Mouse (Mus musculus): ENCODE results near the gene Wrap53. TPM values are rescaled to one million over a fixed set of nuclear protein-coding genes. Genes with fewer than 3 reads are reported as not detected.
"Not testable (repeated sequence)": the region's sequence is repeated elsewhere in the genome, so short reads cannot be mapped to it uniquely, and the experiment has no call there.

Gene Wrap53
- 15.9 and 16.9 TPM in 2 replicates for polyA plus RNA-seq (2015; fragmentation: Nextera tagmentation; extraction: Ambion mirVana)

DNA sequence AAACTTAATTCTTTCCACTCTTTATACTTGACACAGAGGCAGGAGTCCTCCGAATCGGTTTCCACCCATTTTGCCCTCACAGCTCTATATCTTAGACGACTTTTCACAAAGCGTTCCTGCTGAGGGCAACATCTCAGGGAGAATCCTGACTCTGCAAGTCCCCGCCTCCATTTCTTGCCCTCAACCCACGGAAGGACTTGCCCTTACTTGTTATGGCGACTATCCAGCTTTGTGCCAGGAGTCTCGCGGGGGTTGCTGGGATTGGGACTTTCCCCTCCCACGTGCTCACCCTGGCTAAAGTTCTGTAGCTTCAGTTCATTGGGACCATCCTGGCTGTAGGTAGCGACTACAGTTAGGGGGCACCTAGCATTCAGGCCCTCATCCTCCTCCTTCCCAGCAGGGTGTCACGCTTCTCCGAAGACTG lies at the start of gene Wrap53, which contains the start of gene Trp53:
Wrap53 (minus strand) TSS at position 165 of the 424 bp plus-strand sequence.
Trp53 (plus strand) TSS at position 269 of the 424 bp plus-strand sequence.
- Histone ChIP-seq H3K4me2 (peak within 1 kb of the TSS; percentile 91), H3K27ac (replicated peaks) (peak within 1 kb of the TSS; percentile 97), H3K9me3 (replicated peaks) (no peaks in the 10 kb centered on the region), H3K4me1 (replicated peaks) (peaks cover 70% of the 10 kb centered on the region), H3K36me3 (replicated peaks) (peaks cover 21% of the 10 kb centered on the region), H3K4me3 (replicated peaks) (peak within 1 kb of the TSS; percentile 90), H3K27me3 (no peaks in the 10 kb centered on the region), H3K9ac (peak within 1 kb of the TSS; percentile 88)
- peak; percentile 47 for ATAC-seq (ENCODE audit: insufficient read depth)
- under 1% methylated on average over 13 of the region's 13 CpGs for WGBS (ENCODE audit: insufficient replicate concordance)

DNA sequence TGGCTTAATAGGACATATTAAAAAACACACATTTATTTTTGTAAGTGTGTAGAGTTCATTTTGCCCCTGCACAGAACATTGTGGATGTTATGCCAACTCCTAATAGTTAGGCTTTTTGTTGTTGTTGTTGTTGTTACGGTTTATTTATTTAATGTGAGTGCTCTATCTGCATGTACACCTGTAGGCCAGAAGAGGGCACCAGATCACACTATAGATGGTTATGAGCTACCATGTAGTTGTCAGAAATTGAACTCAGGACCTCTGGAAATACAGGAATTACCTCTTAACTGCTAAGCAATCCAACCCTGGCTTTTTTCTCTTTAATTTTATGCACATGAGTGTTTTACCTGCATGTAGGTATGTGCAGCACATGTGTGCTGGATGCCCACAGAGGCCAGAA lies 49.7 kb upstream of the Wrap53 start:
- H3K4me3 ChIP-seq (replicated peaks) = no peak overlapping the region
- WGBS (ENCODE audit: insufficient replicate concordance) = 58% methylated on average over 1 of the region's 1 CpGs
- H3K9me3 ChIP-seq (replicated peaks) = no peaks in the 10 kb centered on the region
- no peaks in the 10 kb centered on the region for H3K36me3 ChIP-seq (replicated peaks)
- H3K27me3 ChIP-seq = no peaks in the 10 kb centered on the region
- no peak overlapping the region for H3K4me2 ChIP-seq
- peaks cover 27% of the 10 kb centered on the region for H3K4me1 ChIP-seq (replicated peaks)
- no peak overlapping the region for H3K9ac ChIP-seq
- ATAC-seq (ENCODE audit: insufficient read depth) = no peak
- no peak overlapping the region for H3K27ac ChIP-seq (replicated peaks)

DNA sequence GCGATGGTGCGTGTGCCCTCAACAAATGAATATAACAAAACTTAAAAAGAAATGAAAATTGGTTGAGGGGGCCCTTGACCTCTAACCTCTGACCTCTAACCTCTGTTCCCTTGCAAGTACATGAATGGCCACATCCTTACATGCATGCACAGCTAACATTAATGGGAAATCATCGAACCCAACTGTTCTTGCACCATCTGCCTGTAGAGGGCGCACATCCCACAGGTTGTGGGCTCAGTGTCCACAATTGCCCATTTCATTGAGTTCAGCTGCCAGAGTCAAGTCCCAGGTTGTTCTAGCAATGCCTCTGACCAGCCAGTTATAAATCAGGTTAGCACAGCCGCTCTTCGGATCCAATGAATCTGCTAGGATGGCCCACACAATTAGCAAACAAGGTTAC lies 48.2 kb upstream of the Wrap53 start:
- no peak overlapping the region for H3K4me3 ChIP-seq (replicated peaks)
- H3K9me3 ChIP-seq (replicated peaks) = no peaks in the 10 kb centered on the region
- peaks cover 12% of the 10 kb centered on the region for H3K4me1 ChIP-seq (replicated peaks)
- ATAC-seq (ENCODE audit: insufficient read depth) = no peak
- H3K9ac ChIP-seq = no peak overlapping the region
- H3K27me3 ChIP-seq = no peaks in the 10 kb centered on the region
- H3K36me3 ChIP-seq (replicated peaks) = no peaks in the 10 kb centered on the region
- 30% methylated on average over 6 of the region's 6 CpGs for WGBS (ENCODE audit: insufficient replicate concordance)
- no peak overlapping the region for H3K27ac ChIP-seq (replicated peaks)
- H3K4me2 ChIP-seq = no peak overlapping the region

DNA sequence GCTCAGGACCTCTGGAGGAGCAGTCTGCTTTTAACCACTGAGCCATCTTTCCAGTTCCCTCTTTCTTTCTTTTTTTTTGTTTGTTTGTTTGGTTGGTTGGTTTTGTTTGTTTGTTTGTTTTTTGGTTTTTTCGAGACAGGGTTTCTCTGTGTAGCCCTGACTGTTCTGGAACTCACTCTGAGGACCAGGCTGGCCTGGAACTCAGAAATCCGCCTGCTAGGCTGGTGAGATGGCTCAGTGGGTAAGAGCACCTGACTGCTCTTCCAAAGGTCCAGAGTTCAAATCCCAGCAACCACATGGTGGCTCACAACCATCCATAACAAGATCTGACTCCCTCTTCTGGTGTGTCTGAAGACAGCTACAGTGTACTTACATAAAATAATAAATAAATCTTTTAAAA lies 44.3 kb upstream of the Wrap53 start:
- 61% methylated on average over 2 of the region's 2 CpGs for WGBS (ENCODE audit: insufficient replicate concordance)
- not testable (repeated sequence) for ATAC-seq (ENCODE audit: insufficient read depth)

DNA sequence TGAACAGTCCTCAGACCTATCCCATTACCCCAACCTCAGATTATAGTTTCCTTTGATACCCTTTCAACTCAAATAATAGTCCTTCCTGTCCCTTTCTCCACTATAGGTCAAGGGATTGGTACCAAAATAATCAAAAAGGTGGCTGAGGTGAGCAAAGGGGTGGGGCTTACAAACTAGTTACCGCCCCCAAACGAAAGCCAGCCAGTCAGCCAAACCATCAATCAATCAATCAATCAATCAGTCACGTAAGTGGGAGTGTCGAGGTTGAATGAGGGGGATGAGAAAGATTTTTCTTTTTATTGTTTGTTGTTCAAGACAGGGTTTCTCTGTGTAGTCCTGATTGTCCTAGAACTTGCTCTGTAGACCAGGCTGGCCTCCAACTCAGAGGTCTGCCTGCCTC lies 43.0 kb upstream of the Wrap53 start:
- peak overlapping the region; percentile 83 for H3K4me2 ChIP-seq
- H3K9me3 ChIP-seq (replicated peaks) = no peaks in the 10 kb centered on the region
- no peak overlapping the region for H3K9ac ChIP-seq
- WGBS (ENCODE audit: insufficient replicate concordance) = 53% methylated on average over 4 of the region's 4 CpGs
- ATAC-seq (ENCODE audit: insufficient read depth) = no peak
- H3K4me3 ChIP-seq (replicated peaks) = no peak overlapping the region
- H3K27ac ChIP-seq (replicated peaks) = no peak overlapping the region
- peaks cover 36% of the 10 kb centered on the region for H3K4me1 ChIP-seq (replicated peaks)
- peaks cover 2% of the 10 kb centered on the region; the same call in 1 of the 2 replicates for H3K27me3 ChIP-seq
- no peaks in the 10 kb centered on the region for H3K36me3 ChIP-seq (replicated peaks)

More for the DNA sequence above, 44.3 kb upstream of the Wrap53 start:
- not testable (repeated sequence) for H3K4me3 ChIP-seq (replicated peaks); H3K27ac ChIP-seq (replicated peaks); H3K9ac ChIP-seq; H3K27me3 ChIP-seq; H3K36me3 ChIP-seq (replicated peaks); H3K4me2 ChIP-seq; H3K9me3 ChIP-seq (replicated peaks)
- H3K4me1 ChIP-seq (replicated peaks) = peaks cover 36% of the 10 kb centered on the region

DNA sequence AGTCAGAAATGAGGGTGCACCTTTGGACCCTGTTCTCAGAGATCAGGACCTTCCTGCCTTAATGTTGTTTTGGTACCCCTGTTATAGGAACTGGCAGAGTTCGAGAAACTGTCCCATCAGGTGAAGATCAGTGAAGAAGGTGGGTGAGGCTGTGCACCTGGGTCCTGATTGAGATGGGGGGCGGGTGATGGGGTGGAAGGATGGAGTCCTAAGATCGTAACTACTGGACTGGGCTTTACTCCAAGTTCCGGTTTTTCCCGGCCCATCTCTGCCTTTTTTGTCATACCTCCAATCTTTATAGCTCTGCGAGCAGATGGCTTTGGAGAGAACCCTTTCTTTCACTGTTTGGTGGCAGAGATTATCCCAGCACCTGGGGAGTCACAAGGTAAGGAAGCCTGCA lies 42.4 kb upstream of the Wrap53 start:
- H3K27ac ChIP-seq (replicated peaks) = no peak overlapping the region
- peaks cover 7% of the 10 kb centered on the region; the same call in 1 of the 2 replicates for H3K27me3 ChIP-seq
- H3K4me1 ChIP-seq (replicated peaks) = peaks cover 42% of the 10 kb centered on the region
- no peak for ATAC-seq (ENCODE audit: insufficient read depth)
- peak overlapping the region; percentile 62 for H3K4me3 ChIP-seq (replicated peaks)
- H3K9ac ChIP-seq = peak overlapping the region; percentile 59
- no peaks in the 10 kb centered on the region for H3K9me3 ChIP-seq (replicated peaks)
- peak overlapping the region; percentile 83 for H3K4me2 ChIP-seq
- H3K36me3 ChIP-seq (replicated peaks) = no peaks in the 10 kb centered on the region
- WGBS (ENCODE audit: insufficient replicate concordance) = 46% methylated on average over 6 of the region's 6 CpGs

DNA sequence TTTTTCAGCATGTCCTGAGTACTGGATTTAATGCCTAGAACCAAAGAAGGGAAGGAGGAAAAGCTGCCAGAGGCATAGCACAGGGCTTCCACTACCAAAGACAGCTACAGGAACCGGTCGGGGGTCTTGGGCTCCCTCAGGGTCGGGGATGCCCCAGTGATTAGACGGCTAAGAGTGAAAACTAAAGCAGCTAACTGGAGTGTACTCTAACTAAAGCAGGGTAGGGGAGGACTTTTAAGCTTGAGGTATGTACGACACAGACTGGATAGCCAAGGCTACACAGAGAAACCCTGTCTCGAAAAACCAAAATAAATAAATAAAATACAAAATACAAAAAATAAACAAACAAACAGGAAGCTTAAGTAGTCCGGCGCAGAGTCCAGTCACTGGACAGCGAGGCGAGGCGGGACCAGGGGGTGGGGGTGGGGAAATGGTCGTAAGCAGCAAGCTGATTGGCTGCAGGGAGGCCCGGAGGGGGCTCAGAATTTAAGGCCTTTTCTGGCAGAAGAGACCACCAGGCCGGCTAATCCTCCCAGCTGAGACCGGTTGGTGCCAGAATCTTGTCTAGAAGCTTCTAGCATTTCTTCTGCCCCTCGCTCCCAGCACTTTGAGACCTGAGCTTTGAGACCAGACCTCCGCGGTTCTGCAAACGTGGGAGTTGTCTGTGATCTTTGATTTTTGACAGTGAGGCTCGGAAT lies 41.7 kb upstream of the Wrap53 start, which contains the start of gene Sat2:
Sat2 (plus strand) TSS at position 454 of the 698 bp plus-strand sequence.
- H3K4me3 ChIP-seq (replicated peaks) = peak within 1 kb of the TSS; percentile 62
- H3K27ac ChIP-seq (replicated peaks) = peak within 1 kb of the TSS; percentile 72
- H3K9ac ChIP-seq = peak within 1 kb of the TSS; percentile 59
- peaks cover 45% of the 10 kb centered on the region for H3K4me1 ChIP-seq (replicated peaks)
- peak; percentile 54 for ATAC-seq (ENCODE audit: insufficient read depth)
- H3K4me2 ChIP-seq = peak within 1 kb of the TSS; percentile 83
- 3% methylated on average over 20 of the region's 20 CpGs for WGBS (ENCODE audit: insufficient replicate concordance)
- H3K9me3 ChIP-seq (replicated peaks) = no peaks in the 10 kb centered on the region
- H3K36me3 ChIP-seq (replicated peaks) = no peaks in the 10 kb centered on the region
- H3K27me3 ChIP-seq = peaks cover 12% of the 10 kb centered on the region; the same call in 1 of the 2 replicates

DNA sequence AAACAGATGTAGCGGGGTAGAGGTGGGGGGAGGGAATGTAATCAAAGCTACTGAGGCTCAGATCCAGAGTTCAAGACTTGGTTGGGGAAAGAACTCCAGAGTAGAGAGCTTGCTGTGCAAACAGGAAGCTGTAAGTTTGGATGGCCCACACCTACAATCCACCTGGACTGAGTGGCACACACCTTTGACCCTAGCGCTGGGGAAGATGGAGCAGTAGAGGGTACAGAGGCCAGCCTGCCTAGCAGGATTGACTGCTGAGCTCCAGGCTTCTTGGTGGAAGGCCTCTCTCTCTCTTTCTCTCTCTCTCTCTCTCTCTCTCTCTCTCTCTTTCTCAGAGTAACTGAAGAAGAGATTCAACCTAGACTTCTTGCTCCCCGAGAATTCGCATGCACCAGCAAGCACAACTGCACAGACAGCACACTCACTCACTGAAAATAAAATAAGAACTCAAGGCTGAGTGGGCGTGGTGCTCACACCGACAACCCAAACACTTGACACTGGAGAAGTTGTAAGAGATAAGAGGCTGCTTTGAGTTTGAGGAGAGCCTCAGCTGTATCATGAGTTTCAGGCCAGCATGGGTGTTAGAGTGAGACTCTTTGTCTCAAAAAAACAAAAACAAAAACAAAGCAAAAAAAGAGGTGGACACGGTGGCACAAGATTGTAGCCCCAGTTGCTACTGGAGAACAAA lies 40.5 kb upstream of the Wrap53 start:
- H3K27me3 ChIP-seq = peaks cover 15% of the 10 kb centered on the region
- 0 out of 2 replicates have a peak, but pooled peaks have one; percentile 50 for ATAC-seq (ENCODE audit: insufficient read depth)
- H3K4me3 ChIP-seq (replicated peaks) = no peak overlapping the region
- peaks cover 45% of the 10 kb centered on the region for H3K4me1 ChIP-seq (replicated peaks)
- H3K4me2 ChIP-seq = peak overlapping the region; percentile 34
- no peak overlapping the region for H3K9ac ChIP-seq
- H3K9me3 ChIP-seq (replicated peaks) = no peaks in the 10 kb centered on the region
- H3K27ac ChIP-seq (replicated peaks) = peak overlapping the region; percentile 72
- H3K36me3 ChIP-seq (replicated peaks) = no peaks in the 10 kb centered on the region
- WGBS (ENCODE audit: insufficient replicate concordance) = 39% methylated on average over 7 of the region's 7 CpGs

DNA sequence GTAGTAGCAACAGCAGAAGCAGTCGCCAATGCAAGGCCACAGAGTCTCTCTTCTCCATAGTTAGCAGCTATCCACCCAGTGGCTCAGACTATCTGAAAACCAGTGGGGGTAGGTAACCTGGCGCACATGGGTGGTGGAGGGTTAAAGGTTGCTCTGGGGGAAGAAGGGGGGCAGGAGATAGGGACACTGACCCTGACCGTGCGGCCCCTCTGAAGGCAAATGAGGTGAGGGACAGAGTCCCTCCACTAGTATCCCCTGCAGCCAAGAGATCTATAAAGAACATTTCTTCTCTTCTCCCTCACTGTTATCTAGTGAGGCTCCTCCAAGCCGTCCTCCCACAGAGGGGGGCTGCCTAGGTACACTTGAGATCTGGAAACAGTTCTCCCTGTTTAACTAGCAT lies 37.8 kb upstream of the Wrap53 start, which contains the start of gene Shbg:
Shbg (minus strand) TSS at position 101 of the 400 bp plus-strand sequence.
- Histone ChIP-seq H3K4me2 (peak within 1 kb of the TSS; percentile 32), H3K9ac (peak within 1 kb of the TSS; percentile 35; the same call in 1 of the 2 replicates), H3K4me1 (replicated peaks) (peaks cover 58% of the 10 kb centered on the region), H3K27me3 (peaks cover 20% of the 10 kb centered on the region), H3K4me3 (replicated peaks) (no peak within 1 kb of the TSS), H3K27ac (replicated peaks) (no peak within 1 kb of the TSS; the same call in 1 of the 2 replicates), H3K36me3 (replicated peaks) (no peaks in the 10 kb centered on the region), H3K9me3 (replicated peaks) (no peaks in the 10 kb centered on the region)
- WGBS (ENCODE audit: insufficient replicate concordance) = 41% methylated on average over 5 of the region's 5 CpGs
- no peak for ATAC-seq (ENCODE audit: insufficient read depth)

DNA sequence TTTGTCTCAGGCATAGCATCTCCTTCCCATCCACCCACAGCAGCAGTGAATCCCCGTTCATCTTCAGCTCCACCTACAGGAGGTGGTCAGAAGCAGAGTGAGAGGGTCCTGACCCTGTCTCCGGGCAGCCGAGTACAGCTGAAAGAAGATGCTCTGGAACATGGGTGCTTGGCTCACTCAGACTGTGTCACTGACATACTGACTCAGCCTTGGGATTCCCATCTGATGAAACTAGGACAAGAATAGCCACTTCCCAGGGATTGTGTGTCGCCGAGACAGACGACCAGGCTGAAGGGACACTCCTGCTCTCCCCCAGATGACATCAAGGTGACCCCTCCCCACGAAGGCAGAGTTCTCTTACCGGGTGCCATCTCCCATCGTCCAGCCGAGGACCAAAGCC lies 36.7 kb upstream of the Wrap53 start:
- H3K4me2 ChIP-seq = peak overlapping the region; percentile 32; the same call in 1 of the 2 replicates
- no peak for ATAC-seq (ENCODE audit: insufficient read depth)
- H3K27me3 ChIP-seq = peaks cover 20% of the 10 kb centered on the region
- 0 out of 2 replicates have a peak overlapping the region, but pooled peaks have one; percentile 35 for H3K9ac ChIP-seq
- H3K36me3 ChIP-seq (replicated peaks) = no peaks in the 10 kb centered on the region
- H3K27ac ChIP-seq (replicated peaks) = no peak overlapping the region
- WGBS (ENCODE audit: insufficient replicate concordance) = 46% methylated on average over 10 of the region's 10 CpGs
- peaks cover 53% of the 10 kb centered on the region for H3K4me1 ChIP-seq (replicated peaks)
- H3K9me3 ChIP-seq (replicated peaks) = no peaks in the 10 kb centered on the region
- no peak overlapping the region for H3K4me3 ChIP-seq (replicated peaks)

DNA sequence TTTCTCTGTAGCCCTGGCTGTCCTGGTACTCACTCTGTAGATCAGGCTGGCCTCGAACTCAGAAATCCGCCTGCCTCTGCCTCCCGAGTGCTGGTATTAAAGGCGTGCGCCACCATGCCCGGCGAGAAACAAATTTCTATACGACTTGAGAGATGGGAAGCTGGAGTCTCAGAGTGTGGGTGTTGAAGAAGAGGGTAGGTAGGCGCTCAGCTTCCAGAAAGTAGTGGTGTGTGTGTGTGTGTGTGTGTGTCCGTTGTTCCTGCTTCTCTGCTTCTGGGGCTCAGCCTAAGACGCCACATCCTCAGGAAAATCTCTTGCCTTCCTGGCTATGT lies 34.2 kb upstream of the Wrap53 start:
- peak overlapping the region; percentile 57 for H3K4me3 ChIP-seq (replicated peaks)
- not testable (repeated sequence) for H3K9me3 ChIP-seq (replicated peaks); H3K27ac ChIP-seq (replicated peaks); ATAC-seq (ENCODE audit: insufficient read depth); H3K36me3 ChIP-seq (replicated peaks)
- 42% methylated on average over 11 of the region's 11 CpGs for WGBS (ENCODE audit: insufficient replicate concordance)
- peaks cover 48% of the 10 kb centered on the region for H3K4me1 ChIP-seq (replicated peaks)
- peak overlapping the region; percentile 91 for H3K4me2 ChIP-seq
- H3K9ac ChIP-seq = 0 out of 2 replicates have a peak overlapping the region, but pooled peaks have one; percentile 58
- peaks cover 20% of the 10 kb centered on the region for H3K27me3 ChIP-seq

Measured in liver, embryonic 15.5 days (tissue).